Mouse (Mus musculus) urinary bladder, postnatal 10 days (tissue): Measurements from ENCODE around the gene Rbbp4.
"Not testable (repeated sequence)": the region's sequence is repeated elsewhere in the genome, so short reads cannot be mapped to it uniquely, and the experiment has no call there.

Experiments
- DNase-seq: peaks from one replicate; pipeline ENCODE4 v3.0.0; 2022; ENCODE audit warnings: low spot score

Gene Rbbp4

DNA sequence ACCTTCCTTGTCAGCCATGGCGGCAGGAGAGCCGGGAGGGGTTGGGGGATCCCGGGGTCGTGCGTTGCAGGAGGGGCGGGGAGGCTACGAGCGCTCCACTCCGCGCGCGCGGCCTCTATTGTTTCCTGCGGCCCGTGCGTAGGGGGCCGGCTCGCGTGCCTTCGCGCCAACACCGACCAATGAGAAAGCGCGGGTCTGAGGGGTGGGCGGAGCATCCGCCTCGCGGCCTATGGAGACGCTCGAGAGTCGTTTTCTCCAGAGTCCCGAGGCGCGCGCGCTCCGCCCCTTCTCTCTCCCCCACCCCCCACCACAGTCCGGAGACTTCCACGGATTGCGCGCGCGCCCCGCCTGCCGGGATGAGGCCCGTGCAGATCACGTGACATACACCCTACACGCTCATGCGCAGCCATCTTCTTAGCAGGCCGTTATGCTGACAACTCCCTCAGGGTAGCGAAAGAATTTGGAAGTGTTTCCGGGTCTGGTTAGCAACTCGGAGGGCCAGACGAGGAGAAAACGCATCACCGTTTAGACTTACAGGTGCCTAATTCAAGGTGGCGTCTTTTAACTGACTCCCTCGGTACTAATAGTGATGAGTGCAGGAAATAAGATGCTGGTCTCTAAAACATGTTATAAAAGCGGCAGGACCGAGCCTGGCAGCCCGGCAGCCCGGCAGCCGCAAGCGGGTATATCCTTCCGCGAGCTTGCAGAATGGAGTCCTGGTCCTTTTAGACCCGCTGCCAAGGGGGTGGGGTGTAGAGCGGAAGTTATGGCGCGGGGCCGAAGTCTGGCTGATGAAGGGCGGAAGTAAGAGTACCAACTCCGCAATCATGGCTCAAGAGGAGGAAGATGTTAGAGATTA lies at the start of gene Rbbp4, which contains the start of gene Zbtb8os:
Rbbp4 (minus strand) TSS at position 155 of the 859 bp plus-strand sequence.
Zbtb8os (plus strand) TSS at position 480 of the 859 bp plus-strand sequence.
- peak; percentile 84 for DNase-seq

DNA sequence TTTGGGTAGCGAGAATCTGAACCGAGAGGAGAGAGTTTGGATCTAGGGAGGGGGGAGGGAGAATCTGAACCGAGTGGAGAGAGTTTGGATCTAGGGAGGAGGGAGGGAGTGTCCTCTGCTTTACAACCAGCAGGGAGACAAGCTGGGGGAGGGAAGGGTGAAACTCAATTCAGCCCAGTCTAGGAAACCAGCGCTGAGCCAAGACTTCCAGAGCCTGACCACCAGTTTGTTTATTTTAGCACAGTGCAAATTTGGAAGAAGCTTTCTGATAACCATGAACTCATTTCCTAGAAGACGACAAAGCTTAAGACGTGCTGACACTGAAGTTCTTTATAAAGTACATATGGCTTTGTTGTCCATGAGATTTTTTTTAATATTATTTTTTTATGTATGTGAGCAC lies 49.3 kb upstream of the Rbbp4 start:
- DNase-seq = no peak

DNA sequence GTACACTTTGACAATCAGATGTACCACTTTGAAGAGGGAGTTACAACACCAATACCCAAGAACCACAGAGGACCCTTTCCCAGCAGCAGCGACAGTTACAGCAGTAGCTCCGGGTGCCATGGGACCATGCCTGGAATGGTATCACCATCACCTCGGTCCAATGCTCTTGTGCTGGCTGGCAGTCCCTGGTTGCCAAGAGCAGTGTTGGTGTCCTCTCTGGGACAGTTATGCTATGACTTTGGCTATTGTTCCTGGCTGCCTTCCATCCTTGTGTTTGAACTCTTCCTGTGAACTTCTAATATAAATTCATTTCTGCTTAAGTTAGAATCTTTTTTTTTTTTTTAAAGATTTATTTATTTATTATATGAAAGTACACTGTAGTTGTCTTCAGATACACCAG lies 48.4 kb upstream of the Rbbp4 start:
- no peak for DNase-seq

DNA sequence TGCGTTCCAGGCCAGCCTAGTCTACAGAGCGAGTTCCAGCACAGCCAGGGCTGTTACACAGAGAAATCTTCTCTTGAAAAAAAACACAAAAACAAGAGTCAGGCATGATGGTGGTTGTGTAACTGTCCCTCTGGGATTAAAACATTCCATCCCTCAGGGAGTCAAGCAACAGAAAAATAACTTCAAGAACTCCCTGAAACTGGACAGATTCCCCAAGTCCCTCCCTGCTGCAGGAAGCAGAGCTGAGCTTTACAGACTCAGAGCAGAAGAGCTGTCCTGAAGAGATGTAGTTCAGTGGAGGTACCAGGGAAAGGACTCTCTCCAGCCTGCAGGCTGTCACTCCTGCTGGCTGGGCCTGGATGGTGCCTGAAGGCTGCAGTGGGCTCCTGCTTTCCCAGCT lies 47.3 kb upstream of the Rbbp4 start:
- DNase-seq = no peak

DNA sequence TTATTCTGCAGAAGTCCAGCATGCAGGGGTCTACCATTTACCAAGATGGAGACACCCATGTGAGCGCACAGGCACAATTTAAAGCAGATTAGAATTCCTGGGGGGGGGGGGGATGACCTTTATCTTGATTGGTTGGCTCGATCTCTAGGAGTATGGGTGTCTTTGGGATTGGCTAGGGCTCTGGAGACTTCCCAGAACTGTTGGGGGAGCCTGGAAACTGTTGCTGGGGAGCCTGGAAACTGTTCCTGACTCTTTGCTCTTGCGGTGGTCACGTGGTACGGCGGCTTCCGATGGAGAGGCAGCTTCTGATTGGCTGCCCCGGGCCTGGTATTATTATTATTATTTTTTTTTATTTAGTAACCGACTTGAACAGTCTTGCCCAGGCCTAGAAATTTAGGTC lies 46.9 kb upstream of the Rbbp4 start:
- no peak for DNase-seq

DNA sequence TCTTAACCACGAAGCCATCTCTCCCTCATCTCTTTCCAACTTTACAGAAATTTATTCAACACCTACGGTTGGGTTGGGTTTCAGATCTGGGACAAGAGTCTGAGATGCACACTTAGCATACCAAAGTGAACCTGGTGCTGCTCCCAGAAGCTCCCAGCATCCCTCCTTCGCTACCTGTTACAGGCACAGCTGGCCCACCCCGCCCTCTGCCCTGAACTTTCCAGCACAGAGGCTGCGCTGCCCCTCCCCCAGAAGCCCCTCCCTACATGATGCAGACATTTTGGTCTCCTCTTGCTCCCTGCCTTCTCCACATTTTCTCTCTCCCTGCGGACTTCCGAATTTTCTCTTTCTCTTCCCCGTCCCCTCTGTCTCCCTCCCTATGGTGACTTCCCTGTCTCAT lies 46.0 kb upstream of the Rbbp4 start:
- DNase-seq = no peak

DNA sequence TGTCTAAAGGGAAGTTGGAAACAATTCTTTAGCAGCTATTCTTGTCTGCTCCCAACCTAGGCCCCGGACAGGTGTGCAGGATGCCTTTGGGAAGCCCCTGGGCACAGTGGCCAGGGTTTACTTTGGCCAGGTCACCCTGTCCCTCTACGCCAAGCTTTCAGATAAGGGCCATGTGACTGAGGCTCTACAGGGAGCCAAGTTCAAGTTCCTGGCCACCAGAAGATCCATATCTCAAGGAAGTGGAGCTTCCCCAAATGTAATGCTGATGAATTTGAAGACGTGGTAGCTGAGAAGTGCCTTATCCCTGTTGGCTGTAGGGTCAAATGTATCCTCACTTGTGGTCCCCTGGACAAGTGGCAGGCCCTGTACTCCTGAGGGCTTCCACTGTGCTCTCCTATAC lies 44.6 kb upstream of the Rbbp4 start:
- no peak for DNase-seq

DNA sequence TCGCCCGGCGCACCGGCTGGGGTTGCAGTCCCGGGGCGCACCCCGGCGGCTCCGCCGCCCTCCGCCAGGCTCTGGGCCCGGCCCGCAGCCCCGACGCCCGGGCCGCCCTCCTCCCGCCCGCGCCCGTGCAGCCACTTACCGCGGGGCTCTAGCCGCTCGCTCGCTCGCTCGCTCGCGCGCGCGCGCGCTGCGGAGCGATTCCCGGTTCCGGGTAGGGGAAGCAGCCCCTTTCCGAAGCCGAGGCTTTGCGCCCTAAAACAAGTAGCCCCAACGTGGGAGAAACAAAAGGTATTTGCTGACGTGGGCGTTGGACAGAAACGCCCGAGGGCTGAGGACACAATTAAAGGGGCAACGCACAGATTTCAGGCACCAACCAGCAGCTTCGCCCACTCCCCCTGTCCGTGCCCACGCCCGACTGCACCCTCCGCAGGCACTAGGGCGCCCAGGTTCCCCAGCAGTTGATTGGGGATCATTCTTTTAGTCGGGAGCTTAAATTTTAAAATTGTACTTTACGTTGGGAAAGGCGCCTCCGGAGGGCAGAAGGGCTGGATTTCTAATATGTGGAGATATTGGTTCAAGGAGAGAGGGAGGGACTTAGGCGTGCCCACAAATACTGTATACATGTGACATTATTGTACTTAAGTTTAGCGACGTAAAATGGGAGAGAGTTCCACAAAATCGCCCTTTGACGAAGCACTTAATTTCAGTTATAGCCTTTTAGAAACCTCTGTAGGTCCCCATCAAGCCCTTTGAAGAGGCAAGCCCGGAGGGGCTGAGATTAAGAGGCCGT lies 42.6 kb upstream of the Rbbp4 start, which contains the start of gene Zbtb8a:
Zbtb8a (minus strand) TSS at position 516 of the 790 bp plus-strand sequence.
- no peak for DNase-seq

DNA sequence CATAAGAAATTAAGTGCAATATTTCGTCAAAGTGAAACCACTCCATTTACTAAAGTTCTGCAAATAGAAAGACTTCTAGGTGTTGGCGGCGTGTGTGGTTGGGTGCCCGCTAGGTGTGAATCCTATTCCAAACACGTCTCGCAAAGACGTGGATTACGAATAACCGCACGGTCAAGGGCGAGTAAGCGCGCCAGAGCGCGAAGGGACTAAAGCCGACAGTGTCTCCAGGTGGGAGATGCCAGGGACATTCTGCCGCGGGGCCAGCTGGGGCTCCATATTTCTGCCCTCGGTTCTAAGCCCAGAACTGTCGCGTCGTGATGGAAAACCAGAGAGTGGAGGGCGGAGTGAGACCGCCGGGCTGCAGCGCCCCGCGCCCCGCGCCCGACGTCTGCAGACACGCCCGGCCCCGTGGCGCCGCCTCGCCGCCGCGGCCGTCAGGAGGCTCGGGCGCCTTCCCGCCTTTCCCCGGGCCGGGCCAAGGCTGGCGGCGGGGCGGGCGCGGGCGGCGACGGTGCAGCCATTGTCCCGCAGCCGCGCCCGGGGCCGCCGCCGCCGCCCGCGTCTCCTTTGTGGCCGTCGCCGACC lies 41.9 kb upstream of the Rbbp4 start:
- DNase-seq = no peak

DNA sequence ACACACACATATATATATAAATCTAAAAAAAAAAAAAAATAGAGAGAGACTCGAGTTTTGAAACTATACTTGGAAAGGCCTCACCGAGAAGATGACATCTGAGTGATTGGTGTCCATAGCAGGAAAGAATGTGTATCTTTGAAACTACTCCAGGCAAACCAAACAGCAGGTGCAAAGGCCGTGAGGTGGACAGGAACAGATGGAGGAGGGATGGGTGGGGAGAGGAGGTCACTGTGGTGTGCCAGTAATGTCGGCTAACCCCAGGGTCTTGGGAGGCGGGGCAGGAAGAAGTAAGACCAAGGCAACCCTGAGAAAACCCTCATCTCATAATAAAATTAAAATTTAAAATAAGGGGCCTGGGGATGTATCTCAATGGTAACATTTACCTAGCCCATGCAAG lies 40.7 kb upstream of the Rbbp4 start:
- no peak for DNase-seq

DNA sequence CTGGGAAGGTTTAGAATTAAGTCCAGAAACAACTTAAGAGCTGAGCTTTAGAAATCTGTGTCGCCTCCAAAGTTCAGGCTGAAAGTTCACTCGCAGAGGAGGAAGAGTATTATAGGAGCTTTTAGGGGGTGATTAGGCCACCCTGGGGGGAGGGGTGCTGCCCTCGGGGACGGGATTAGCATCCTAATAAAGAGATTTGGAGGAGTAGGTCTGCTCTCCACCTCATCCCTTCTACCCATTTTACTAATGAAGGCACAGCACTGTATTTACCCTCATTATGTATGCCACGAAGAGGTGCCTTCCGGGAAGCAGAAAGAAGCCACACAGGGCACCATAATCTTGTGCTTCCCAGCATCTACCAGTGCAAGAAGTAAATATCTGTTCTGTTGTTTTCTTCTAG lies 39.8 kb upstream of the Rbbp4 start:
- DNase-seq = no peak

DNA sequence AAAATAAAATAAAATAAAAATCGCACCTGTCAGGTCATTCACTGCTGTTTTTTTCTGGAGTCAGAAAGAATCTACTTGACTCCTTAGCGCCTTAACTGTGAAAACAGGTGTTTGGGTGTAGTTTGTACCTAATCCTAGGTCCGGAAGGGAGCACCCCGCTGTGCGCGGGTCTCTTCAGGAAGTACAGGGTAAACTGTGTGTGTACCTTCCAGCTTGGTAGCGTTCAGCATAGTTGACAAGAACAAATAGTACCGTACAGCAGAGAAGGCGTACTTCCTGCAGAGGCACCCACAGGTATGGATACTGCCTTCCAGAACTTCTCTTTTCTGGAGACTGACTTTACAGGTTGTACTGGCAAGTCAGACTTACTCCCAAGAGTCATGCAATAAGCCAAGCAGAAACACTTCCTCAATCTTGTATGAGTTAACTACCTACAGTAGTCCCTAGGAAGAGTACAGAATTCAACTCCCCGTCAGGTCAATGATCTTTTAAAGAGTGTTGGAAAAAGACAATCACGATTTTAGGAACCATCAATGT lies 39.1 kb upstream of the Rbbp4 start:
- DNase-seq = no peak

DNA sequence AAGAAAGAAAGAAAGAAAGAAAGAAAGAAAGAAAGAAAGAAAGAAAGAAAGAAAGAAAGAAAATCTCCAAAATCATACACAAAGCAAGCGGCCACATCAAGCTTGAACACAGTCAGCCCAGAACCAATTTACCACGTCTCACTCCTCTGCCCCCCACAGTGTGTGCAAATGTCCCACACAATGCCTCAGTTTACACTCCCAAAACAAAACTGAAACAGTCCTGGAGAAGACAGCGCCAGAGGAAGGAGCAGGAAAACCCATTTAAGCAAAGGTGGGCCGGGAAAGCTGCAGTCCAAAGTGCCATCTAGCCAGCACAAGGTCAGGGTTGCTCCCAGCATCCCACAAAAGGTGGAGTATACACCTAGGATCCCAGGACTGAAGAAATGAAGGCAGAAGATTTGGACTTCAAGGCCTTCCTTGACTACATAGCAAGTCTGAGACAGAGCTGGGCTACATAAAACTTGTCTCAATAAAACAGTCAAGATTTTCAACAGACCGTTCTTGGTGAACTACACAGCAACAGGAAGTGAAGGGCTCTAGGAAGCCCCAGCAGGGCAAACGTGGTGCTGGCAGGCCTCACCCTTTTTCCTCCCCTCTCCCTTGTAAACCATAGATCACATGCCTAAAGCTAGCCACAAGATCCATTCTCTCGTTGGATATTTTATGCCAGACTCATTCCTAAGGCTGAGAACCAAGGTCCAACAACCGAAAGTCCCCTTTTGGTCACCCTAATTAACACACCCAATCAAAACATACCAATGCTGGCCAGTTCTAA lies 38.2 kb upstream of the Rbbp4 start:
- no peak for DNase-seq

DNA sequence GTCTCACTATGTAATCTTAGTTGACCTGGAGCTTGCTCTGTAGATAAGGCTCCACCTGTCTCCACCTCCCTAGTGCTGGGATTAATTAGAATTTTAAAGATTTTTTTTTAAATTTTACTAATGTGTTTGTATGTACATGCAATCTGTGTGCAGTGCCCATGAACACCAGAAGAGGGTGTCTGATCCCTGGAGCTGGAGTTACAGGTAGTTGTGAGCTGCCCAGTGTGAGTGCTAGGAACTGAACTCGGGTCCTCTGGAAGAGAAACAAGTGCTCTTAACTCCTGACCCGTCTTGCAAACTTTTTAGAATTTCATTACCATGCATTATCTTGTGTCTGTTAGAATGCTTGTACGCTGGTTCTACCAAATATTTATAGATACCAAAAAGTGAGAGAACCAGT lies 36.2 kb upstream of the Rbbp4 start:
- no peak for DNase-seq

DNA sequence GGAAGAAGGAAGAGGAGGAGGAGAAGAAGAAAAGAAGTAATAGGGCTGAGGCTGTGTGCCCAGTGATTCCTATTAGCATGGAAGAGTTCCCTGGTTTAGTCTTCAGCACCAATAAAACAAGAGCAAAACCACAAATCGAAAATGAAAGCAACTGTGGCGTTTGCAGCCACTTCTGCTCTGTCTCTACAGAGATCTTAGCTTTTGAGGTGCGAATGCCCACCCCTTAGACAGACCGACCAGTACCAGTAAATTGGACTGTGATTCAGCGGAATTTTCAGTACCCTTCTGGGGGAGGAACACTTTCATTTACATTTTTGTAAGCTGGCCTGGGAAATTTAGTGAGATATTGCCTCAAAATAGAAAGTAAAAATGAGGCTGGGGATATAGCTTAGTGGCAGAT lies 30.1 kb upstream of the Rbbp4 start:
- no peak for DNase-seq

DNA sequence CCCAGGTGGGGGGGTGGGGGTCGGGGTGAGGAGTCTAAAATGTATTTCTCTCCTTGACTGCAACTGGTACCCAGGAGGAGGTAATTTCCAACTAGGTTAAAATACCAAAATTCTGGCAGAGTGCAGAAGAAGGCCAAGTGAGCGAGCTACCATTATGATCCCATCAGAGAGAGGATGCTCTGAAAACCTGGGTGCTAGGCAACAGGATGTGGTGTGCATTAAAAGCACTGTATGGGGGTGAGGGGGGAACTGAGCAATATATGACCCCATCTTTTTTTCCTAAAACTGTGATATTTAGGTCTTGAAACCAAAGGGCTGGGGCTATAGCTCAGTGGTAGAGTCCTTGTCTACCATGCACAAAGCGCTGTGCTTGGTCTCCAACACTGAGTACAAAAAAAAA lies 29.2 kb upstream of the Rbbp4 start:
- DNase-seq = no peak

DNA sequence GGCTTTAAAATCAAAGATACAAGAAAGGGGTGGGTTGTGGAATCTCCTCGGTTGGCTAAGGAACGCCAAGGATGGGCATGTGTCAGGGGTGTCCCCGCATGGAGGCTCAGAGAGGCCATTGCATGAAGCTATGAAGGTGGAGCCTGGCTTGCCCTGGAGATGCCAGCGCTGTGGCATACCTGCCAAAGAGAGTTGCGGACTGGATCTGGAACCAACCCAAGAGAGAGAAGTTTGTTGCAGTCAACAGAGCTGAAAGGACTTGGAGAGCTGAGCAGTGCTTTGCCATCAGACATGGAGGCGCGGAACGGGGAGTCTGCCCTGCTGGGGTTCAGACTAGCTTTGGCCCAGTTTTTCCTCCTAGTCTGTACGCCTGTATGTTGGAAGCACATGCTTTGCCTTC lies 28.3 kb upstream of the Rbbp4 start:
- DNase-seq = no peak

DNA sequence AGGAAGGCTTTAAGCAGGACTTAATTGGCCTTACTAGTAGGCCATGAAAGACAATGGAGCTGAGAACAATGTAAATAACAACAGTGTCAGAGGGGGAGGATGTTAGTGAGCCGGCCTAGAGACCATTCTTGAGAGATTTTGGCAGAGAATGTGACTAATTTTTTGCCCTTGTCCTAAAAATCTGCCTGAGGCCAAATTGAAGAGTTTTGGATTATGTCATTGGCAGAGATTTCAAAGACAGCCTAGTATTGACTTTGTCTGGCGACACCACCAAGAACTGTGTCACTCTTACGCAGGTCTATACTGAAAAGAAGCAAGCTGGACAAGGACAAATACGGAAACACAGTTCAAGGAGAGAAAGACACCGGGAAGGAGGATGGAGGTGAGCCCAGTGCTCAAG lies 27.6 kb upstream of the Rbbp4 start:
- no peak for DNase-seq

DNA sequence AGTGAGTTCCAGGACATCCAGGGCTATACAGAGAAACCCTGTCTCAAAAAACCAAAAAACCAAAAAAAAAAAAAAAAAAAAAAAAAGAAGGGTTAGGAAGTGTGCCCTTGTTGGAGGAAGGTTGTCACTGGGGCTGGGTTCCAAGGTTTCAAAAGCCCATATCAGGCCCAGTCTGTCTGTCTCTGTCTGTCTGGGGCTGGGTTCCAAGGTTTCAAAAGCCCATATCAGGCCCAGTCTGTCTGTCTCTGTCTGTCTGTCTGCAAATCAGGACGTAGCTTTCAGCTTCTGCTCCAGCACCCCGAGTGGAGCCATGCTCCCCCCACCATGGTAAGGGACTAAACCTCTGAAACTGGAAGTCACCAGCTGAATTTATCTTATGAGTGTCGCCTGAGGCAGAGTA lies 27.1 kb upstream of the Rbbp4 start:
- DNase-seq = not testable (repeated sequence)

DNA sequence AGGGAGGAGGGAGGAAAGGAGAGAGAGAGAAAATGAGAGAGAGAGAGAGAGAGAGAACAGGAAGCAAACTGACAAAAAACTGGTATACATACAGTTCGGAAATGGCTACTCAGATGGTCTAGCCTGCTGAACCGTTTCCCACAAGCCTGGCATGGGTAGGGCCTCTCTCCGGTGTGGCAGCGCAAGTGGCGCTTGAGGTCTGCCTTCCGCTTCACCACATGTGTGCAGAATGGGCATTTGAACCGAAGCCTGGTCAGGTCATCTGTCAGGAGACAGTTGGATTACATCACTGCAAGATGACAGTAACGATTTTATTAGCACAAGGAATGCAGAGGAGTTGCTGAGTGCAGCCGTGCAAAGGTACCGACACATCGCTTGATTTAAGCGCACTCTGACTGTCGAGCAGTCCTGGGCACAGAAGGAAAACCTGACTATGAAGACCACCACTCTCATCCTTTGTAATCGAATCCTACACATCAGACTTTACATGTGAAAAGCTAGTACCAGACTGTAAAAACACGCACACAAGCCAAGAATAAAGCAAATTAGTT lies 22.5 kb upstream of the Rbbp4 start:
- no peak for DNase-seq

DNA sequence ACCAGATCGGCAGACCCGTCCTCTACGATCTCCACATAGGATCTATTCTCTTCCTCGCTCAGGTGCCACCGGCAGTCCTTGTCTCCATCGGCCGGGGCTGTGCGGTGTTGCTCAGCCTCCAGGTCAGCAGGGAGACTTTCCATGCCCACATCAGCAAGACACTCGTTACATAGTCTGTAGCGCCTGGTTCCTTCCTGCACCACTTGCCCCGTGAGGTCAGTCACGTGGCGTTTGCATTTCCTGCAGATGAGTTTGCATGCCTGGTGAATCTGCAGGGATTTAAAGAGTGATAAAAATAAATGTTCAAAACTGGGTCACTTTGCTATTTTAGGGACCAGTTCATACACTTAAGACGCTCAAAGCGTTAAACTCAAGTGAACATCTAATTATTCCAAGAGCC lies 19.1 kb upstream of the Rbbp4 start:
- DNase-seq = no peak

DNA sequence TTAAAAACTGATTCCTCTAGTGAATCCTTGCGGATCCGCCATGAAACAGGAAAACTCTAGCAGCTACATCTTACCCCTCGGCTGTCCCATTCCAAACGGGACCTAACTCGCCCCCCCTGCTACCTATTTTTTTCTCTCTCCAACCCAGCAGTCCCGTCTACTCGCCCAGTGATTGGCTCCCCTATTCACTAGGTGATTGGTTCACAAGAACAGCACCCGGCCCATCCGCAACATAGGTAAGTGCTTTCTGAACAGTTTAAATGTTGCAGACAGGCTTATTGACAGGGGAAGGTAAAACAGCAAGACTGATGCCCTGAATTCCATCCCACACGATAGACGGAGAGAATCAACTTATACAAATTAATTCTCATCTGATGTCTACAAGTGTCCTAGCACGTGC lies 18.0 kb upstream of the Rbbp4 start:
- DNase-seq = no peak
